Comparison of ENCODE assay signal across 22 mouse cellular contexts in genomic region chr6:71930830-71931437, GRCm38 (mm10). TPM values are rescaled to one million over a fixed set of nuclear protein-coding genes. Genes with fewer than 3 reads are reported as not detected.
DNase-seq lines count a peak whose midpoint lies in the region; ATAC-seq and TF ChIP-seq lines count a peak whose summit lies in the region.
"Had no signal": no experiment of that assay in that cellular context is flagged by ENCODE, and none has a peak within 500 bp of the region (broad histone marks: within the 10 kb centered on the region; RNA-seq: fewer than 3 reads in every experiment).

No protein-coding gene starts in this region.

- no peak overlapping the region for H3K4me3 ChIP-seq in liver, postnatal 0 days (ENCODE audit: low read depth, low read length)
- no peak overlapping the region for H3K4me3 ChIP-seq in lung, embryonic 16.5 days (ENCODE audit: low read length)
- no peak overlapping the region for H3K4me3 ChIP-seq in cerebellum, adult 2 months (replicated peaks; ENCODE audit: insufficient read depth, low read depth, low read length)
- H3K4me3 ChIP-seq: embryonic facial prominence, embryonic 12.5 days; erythroblast, embryonic 14.5 days; forebrain, embryonic 15.5 days; hindbrain, embryonic 10.5 days; layer of hippocampus, adult 2 months; megakaryocyte, embryonic 14.5 days; myocyte had no signal

- no peaks in the 10 kb centered on the region for H3K27me3 ChIP-seq in liver, postnatal 0 days (ENCODE audit: insufficient read depth, low read length)
- H3K27me3 ChIP-seq in lung, embryonic 16.5 days (ENCODE audit: control insufficient read depth, insufficient read depth, low read depth, low read length) = no peaks in the 10 kb centered on the region
- no peaks in the 10 kb centered on the region for H3K27me3 ChIP-seq in cerebellum, adult 2 months (ENCODE audit: control insufficient read depth, insufficient read depth, low read length)
- H3K27me3 ChIP-seq: embryonic facial prominence, embryonic 12.5 days; forebrain, embryonic 15.5 days had no signal

- intact Hi-C loops in gastrocnemius, postnatal 14 days (cut with DNase I; ENCODE audit: low total_unique reads) = loop anchor here (5.0 kb wide), 1 partner anchor 236 kb away; no protein-coding TSS in a partner anchor

- DNase-seq in liver, postnatal 0 days = no peak
- DNase-seq in liver = no peak
- peak; percentile 17 for DNase-seq in ZHBTc4 (ENCODE audit: low read depth, low spot score)
- DNase-seq in cerebellum, adult 2 months = no peak
- DNase-seq in gastrocnemius, postnatal 14 days = no peak
- no peak for DNase-seq in kidney, postnatal 25 days
- DNase-seq: cerebellum, adult 9-11 months; gastrocnemius, postnatal 25 days; kidney, adult 18-20 months; kidney, postnatal 10 days; midbrain, embryonic 14.5 days; thymus, postnatal 36 days had no signal

- no peak overlapping the region for H3K9ac ChIP-seq in liver, postnatal 0 days (replicated peaks)
- no peak overlapping the region for H3K9ac ChIP-seq in lung, embryonic 16.5 days (ENCODE audit: low read length)
- H3K9ac ChIP-seq: embryonic facial prominence, embryonic 12.5 days; forebrain, embryonic 15.5 days; liver, embryonic 14.5 days had no signal

- 68% methylated on average over 12 of the region's 12 CpGs for WGBS in liver, postnatal 0 days (ENCODE audit: insufficient replicate concordance)
- 58% methylated on average over 12 of the region's 12 CpGs for WGBS in lung, embryonic 16.5 days
- WGBS in cerebellum, adult 2 months = 84% methylated on average over 12 of the region's 12 CpGs

- no peak for TF ChIP-seq CTCF in liver, postnatal 0 days (IDR thresholded peaks at IDR 0.05; ENCODE audit: low read depth)
- no peak for TF ChIP-seq CTCF in cerebellum, adult 2 months (IDR thresholded peaks at IDR 0.05; ENCODE audit: borderline replicate concordance, insufficient read depth, low read depth, low read length)

- TF ChIP-seq EP300 in liver, postnatal 0 days (IDR thresholded peaks at IDR 0.05; ENCODE audit: low read depth) = no peak

- H3K9me3 ChIP-seq in liver, postnatal 0 days (ENCODE audit: low read length) = no peaks in the 10 kb centered on the region
- H3K9me3 ChIP-seq in lung, embryonic 16.5 days (ENCODE audit: control insufficient read depth, low read length) = no peaks in the 10 kb centered on the region
- H3K9me3 ChIP-seq: embryonic facial prominence, embryonic 12.5 days; forebrain, embryonic 15.5 days; hindbrain, embryonic 10.5 days; megakaryocyte, embryonic 14.5 days had no signal

- H3K4me1 ChIP-seq in liver, postnatal 0 days (ENCODE audit: insufficient read depth) = peaks cover 12% of the 10 kb centered on the region; the same call in 1 of the 2 replicates
- no peaks in the 10 kb centered on the region for H3K4me1 ChIP-seq in lung, embryonic 16.5 days (replicated peaks; ENCODE audit: control insufficient read depth, insufficient read depth, low read length)
- no peaks in the 10 kb centered on the region for H3K4me1 ChIP-seq in cerebellum, adult 2 months (ENCODE audit: control insufficient read depth, insufficient read depth, low read length)
- H3K4me1 ChIP-seq: forebrain, embryonic 15.5 days had no signal

- H3K27ac ChIP-seq in liver, postnatal 0 days (ENCODE audit: low read depth) = peak overlapping the region; percentile 75
- H3K27ac ChIP-seq in lung, embryonic 16.5 days (ENCODE audit: low read length) = no peak overlapping the region
- H3K27ac ChIP-seq in cerebellum, adult 2 months (ENCODE audit: insufficient read depth, low read length) = no peak overlapping the region
- H3K27ac ChIP-seq: embryonic facial prominence, embryonic 12.5 days; forebrain, embryonic 15.5 days; hindbrain, embryonic 10.5 days; layer of hippocampus, adult 2 months; liver, embryonic 14.5 days had no signal

- H3K36me3 ChIP-seq in liver, postnatal 0 days (replicated peaks; ENCODE audit: insufficient read depth, low read length) = peaks cover 45% of the 10 kb centered on the region
- peaks cover 28% of the 10 kb centered on the region for H3K36me3 ChIP-seq in lung, embryonic 16.5 days (ENCODE audit: control insufficient read depth, insufficient read depth, low read length)

- no peak overlapping the region for H3K4me2 ChIP-seq in liver, postnatal 0 days (ENCODE audit: low read depth, low read length)
- H3K4me2 ChIP-seq in lung, embryonic 16.5 days (ENCODE audit: low read depth, low read length) = no peak overlapping the region
- H3K4me2 ChIP-seq: embryonic facial prominence, embryonic 12.5 days; forebrain, embryonic 15.5 days had no signal

- peak; percentile 33; the same call in 1 of the 2 replicates for ATAC-seq in liver, postnatal 0 days
- ATAC-seq in lung, embryonic 16.5 days (ENCODE audit: low read depth) = 0 out of 2 replicates have a peak, but pooled peaks have one; percentile 24
- ATAC-seq in monocyte, adult 5-6 weeks (replicated peaks; ENCODE audit: insufficient number of reproducible peaks, low FRiP score, low TSS enrichment, poor library complexity, severe bottlenecking) = peak; percentile 36
- ATAC-seq: forebrain, embryonic 15.5 days had no signal

- TF ChIP-seq POLR2A in cerebellum, adult 2 months (IDR thresholded peaks at IDR 0.05; ENCODE audit: borderline replicate concordance, insufficient read depth, low read length) = no peak

RNA-seq across cellular contexts. Expression of gene Polr1a, which starts 22.1 kb away (rescaled TPM):
- 8.0 and 10.0 TPM in 2 replicates for polyA plus RNA-seq in liver, postnatal 0 days (2015; fragmentation: Nextera tagmentation; extraction: Ambion mirVana)
- 26.5 and 27.1 TPM in 2 replicates for polyA plus RNA-seq in lung, embryonic 16.5 days (2015; fragmentation: Nextera tagmentation; extraction: Ambion mirVana)
- 28.3 to 32.8 TPM (median 28.6 TPM) in 3 replicates for total RNA-seq in monocyte, adult 5-6 weeks (2017)
- 18.9 and 19.6 TPM in 2 replicates for polyA plus RNA-seq in cerebellum, adult 2 months (2012; rRNA removed)
- 10 to 100 TPM; 31.3 to 35.4 TPM for total RNA-seq in gastrocnemius, postnatal 14 days (2021)

RNA-seq across cellular contexts. Expression of gene Ptcd3, which starts 22.4 kb away (rescaled TPM):
- polyA plus RNA-seq in liver, postnatal 0 days (2015; fragmentation: Nextera tagmentation; extraction: Ambion mirVana) = 30.4 and 32.0 TPM in 2 replicates
- 85.5 and 86.2 TPM in 2 replicates for polyA plus RNA-seq in lung, embryonic 16.5 days (2015; fragmentation: Nextera tagmentation; extraction: Ambion mirVana)
- 70.3 to 105 TPM (median 72.5 TPM) in 3 replicates for total RNA-seq in monocyte, adult 5-6 weeks (2017)
- polyA plus RNA-seq in cerebellum, adult 2 months (2012; rRNA removed) = 64.1 and 65.6 TPM in 2 replicates
- total RNA-seq in gastrocnemius, postnatal 14 days (2021) = 10 to 100 TPM; 70.4 to 78.1 TPM
